Mouse (Mus musculus): ENCODE measurements around the gene Nkd1. TPM values are rescaled to one million over a fixed set of nuclear protein-coding genes. Genes with fewer than 3 reads are reported as not detected.

Gene Nkd1
- polyA plus RNA-seq, 1 experiment = 2.1 TPM

GRCm38 (mm10) chr8:88522433-88523030 is 1.4 kb downstream of the Nkd1 start:
- no peak overlapping the region for H3K9ac ChIP-seq (ENCODE audit: low read depth, poor library complexity, severe bottlenecking)
- H3K27me3 ChIP-seq (ENCODE audit: control insufficient read depth, insufficient read depth, low read length, poor library complexity, severe bottlenecking) = peaks cover 11% of the 10 kb centered on the region
- TF ChIP-seq EP300 (IDR thresholded peaks at IDR 0.05; ENCODE audit: insufficient read depth, low read depth, low read length) (no peak), CTCF (IDR thresholded peaks at IDR 0.05; ENCODE audit: low read depth, low read length) (no peak), POLR2A (IDR thresholded peaks at IDR 0.05; ENCODE audit: insufficient read depth, low read length) (no peak)
- H3K27ac ChIP-seq (ENCODE audit: insufficient read depth, low read length) = no peak overlapping the region
- H3K9me3 ChIP-seq (replicated peaks; ENCODE audit: control insufficient read depth, insufficient read depth, low read length, poor library complexity, severe bottlenecking) = no peaks in the 10 kb centered on the region
- H3K4me3 ChIP-seq (ENCODE audit: low read depth, low read length) = no peak overlapping the region
- no peaks in the 10 kb centered on the region for H3K36me3 ChIP-seq (ENCODE audit: control insufficient read depth, insufficient read depth, low read length, poor library complexity, severe bottlenecking)
- no peaks in the 10 kb centered on the region for H3K4me1 ChIP-seq (ENCODE audit: control insufficient read depth, insufficient read depth, low read length)

DNA sequence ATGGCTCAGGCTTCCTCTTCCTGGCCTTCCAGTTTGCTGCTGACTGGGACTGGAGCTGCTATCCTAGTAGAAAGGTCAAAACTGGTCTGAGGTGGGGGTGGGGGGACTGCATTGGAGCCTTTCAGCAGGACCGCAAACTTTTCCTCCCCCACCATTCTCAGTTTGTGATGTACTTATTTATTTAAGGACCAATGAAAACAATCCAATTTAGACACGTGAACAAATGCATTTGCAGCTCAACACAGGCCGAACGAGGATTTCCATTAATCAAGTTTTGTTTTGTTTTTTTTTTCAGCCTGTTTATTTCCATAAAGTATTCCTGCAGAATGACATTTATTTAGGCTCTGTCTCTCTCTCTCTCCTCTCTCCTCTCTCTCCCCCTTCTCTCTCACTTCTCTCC is 2.5 kb downstream of the Nkd1 start:
- H3K4me3 ChIP-seq (ENCODE audit: low read depth, low read length) = no peak overlapping the region
- no peak overlapping the region for H3K27ac ChIP-seq (ENCODE audit: insufficient read depth, low read length)
- H3K9ac ChIP-seq (ENCODE audit: low read depth, poor library complexity, severe bottlenecking) = no peak overlapping the region
- no peak for TF ChIP-seq CTCF (IDR thresholded peaks at IDR 0.05; ENCODE audit: low read depth, low read length)
- no peak for TF ChIP-seq POLR2A (IDR thresholded peaks at IDR 0.05; ENCODE audit: insufficient read depth, low read length)
- TF ChIP-seq EP300 (IDR thresholded peaks at IDR 0.05; ENCODE audit: insufficient read depth, low read depth, low read length) = no peak
- H3K27me3 ChIP-seq (ENCODE audit: control insufficient read depth, insufficient read depth, low read length, poor library complexity, severe bottlenecking) = peaks cover 11% of the 10 kb centered on the region
- H3K36me3 ChIP-seq (ENCODE audit: control insufficient read depth, insufficient read depth, low read length, poor library complexity, severe bottlenecking) = no peaks in the 10 kb centered on the region
- no peaks in the 10 kb centered on the region for H3K9me3 ChIP-seq (replicated peaks; ENCODE audit: control insufficient read depth, insufficient read depth, low read length, poor library complexity, severe bottlenecking)
- H3K4me1 ChIP-seq (ENCODE audit: control insufficient read depth, insufficient read depth, low read length) = no peaks in the 10 kb centered on the region

DNA sequence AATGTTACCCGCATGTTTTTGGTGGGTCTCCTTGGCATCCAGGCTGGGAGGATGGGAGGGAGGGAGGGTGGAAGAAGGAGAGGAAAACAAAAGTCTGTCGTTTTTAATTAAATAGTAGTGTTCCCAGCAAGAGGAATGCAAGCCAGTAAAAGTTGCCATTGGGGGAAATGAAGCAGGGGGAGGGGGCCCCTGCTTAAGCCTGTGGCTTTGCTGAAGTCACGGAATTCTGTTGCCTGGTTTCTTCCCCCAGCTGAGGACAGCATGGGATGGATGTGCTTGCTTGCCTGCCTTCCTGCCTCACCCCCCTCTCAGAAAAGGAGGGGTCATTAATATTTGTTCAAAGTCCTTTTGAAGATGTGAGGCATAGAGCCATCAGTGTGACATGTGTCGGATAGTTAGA is 3.0 kb downstream of the Nkd1 start:
- Histone ChIP-seq H3K4me3 (ENCODE audit: low read depth, low read length) (no peak overlapping the region), H3K9me3 (replicated peaks; ENCODE audit: control insufficient read depth, insufficient read depth, low read length, poor library complexity, severe bottlenecking) (no peaks in the 10 kb centered on the region), H3K36me3 (ENCODE audit: control insufficient read depth, insufficient read depth, low read length, poor library complexity, severe bottlenecking) (no peaks in the 10 kb centered on the region), H3K27me3 (ENCODE audit: control insufficient read depth, insufficient read depth, low read length, poor library complexity, severe bottlenecking) (peaks cover 11% of the 10 kb centered on the region), H3K9ac (ENCODE audit: low read depth, poor library complexity, severe bottlenecking) (no peak overlapping the region), H3K4me1 (ENCODE audit: control insufficient read depth, insufficient read depth, low read length) (no peaks in the 10 kb centered on the region), H3K27ac (ENCODE audit: insufficient read depth, low read length) (no peak overlapping the region)
- TF ChIP-seq POLR2A (IDR thresholded peaks at IDR 0.05; ENCODE audit: insufficient read depth, low read length) (no peak), CTCF (IDR thresholded peaks at IDR 0.05; ENCODE audit: low read depth, low read length) (no peak), EP300 (IDR thresholded peaks at IDR 0.05; ENCODE audit: insufficient read depth, low read depth, low read length) (no peak)

- Histone ChIP-seq H3K27me3 (ENCODE audit: control insufficient read depth, insufficient read depth, low read length, poor library complexity, severe bottlenecking) (peaks cover 11% of the 10 kb centered on the region), H3K9ac (ENCODE audit: low read depth, poor library complexity, severe bottlenecking) (no peak overlapping the region), H3K36me3 (ENCODE audit: control insufficient read depth, insufficient read depth, low read length, poor library complexity, severe bottlenecking) (no peaks in the 10 kb centered on the region), H3K4me3 (ENCODE audit: low read depth, low read length) (no peak overlapping the region), H3K9me3 (replicated peaks; ENCODE audit: control insufficient read depth, insufficient read depth, low read length, poor library complexity, severe bottlenecking) (no peaks in the 10 kb centered on the region), H3K27ac (ENCODE audit: insufficient read depth, low read length) (no peak overlapping the region), H3K4me1 (ENCODE audit: control insufficient read depth, insufficient read depth, low read length) (no peaks in the 10 kb centered on the region)
- no peak for TF ChIP-seq POLR2A (IDR thresholded peaks at IDR 0.05; ENCODE audit: insufficient read depth, low read length)
- no peak for TF ChIP-seq EP300 (IDR thresholded peaks at IDR 0.05; ENCODE audit: insufficient read depth, low read depth, low read length)
- no peak for TF ChIP-seq CTCF (IDR thresholded peaks at IDR 0.05; ENCODE audit: low read depth, low read length)
Observed at GRCm38 (mm10) chr8:88524851-88525250, 3.7 kb downstream of the Nkd1 start.

DNA sequence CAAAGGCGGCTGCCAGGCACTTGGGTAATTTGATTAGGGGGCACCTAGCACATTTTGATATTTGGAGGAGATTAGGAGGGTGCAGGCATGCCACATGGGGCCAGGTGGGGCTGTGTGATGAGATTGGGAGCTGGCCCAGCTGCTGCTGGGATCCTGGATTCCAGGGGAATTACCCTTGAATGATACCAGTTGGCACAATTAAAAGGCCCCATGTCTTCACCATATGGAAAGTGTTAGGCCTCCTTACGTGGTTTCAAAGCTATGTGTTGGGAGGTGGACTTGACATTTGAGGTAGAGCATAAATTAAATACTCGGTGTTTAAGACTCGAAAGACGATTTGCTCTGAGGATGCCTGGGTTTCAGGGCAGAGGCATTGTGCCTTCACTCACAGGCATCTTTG is 5.1 kb downstream of the Nkd1 start:
- Histone ChIP-seq H3K27ac (ENCODE audit: insufficient read depth, low read length) (no peak overlapping the region), H3K9me3 (replicated peaks; ENCODE audit: control insufficient read depth, insufficient read depth, low read length, poor library complexity, severe bottlenecking) (no peaks in the 10 kb centered on the region), H3K4me1 (ENCODE audit: control insufficient read depth, insufficient read depth, low read length) (no peaks in the 10 kb centered on the region), H3K36me3 (ENCODE audit: control insufficient read depth, insufficient read depth, low read length, poor library complexity, severe bottlenecking) (no peaks in the 10 kb centered on the region), H3K9ac (ENCODE audit: low read depth, poor library complexity, severe bottlenecking) (no peak overlapping the region), H3K27me3 (ENCODE audit: control insufficient read depth, insufficient read depth, low read length, poor library complexity, severe bottlenecking) (peaks cover 11% of the 10 kb centered on the region), H3K4me3 (ENCODE audit: low read depth, low read length) (no peak overlapping the region)
- no peak for TF ChIP-seq CTCF (IDR thresholded peaks at IDR 0.05; ENCODE audit: low read depth, low read length)
- no peak for TF ChIP-seq POLR2A (IDR thresholded peaks at IDR 0.05; ENCODE audit: insufficient read depth, low read length)
- TF ChIP-seq EP300 (IDR thresholded peaks at IDR 0.05; ENCODE audit: insufficient read depth, low read depth, low read length) = no peak

DNA sequence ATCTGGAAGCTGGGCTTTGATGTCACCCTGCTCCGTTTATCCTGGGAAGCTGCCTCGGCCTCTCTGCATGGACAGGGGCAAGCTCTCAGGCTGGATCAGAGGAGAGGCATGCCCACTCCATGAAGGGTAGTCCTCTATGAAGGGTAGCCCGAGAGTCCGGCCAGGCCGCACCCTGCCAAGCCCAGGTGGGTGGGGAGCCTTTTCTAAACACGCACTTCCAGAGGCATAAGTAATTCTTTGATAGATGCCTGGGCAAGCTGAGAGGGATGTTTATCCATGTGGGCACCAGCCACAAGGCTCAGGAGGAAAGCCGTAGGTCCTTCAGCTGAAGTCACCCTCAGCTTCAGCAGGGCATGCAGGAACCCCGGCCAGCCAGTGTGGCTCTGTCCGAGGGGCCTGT is 7.0 kb downstream of the Nkd1 start:
- Histone ChIP-seq H3K4me3 (ENCODE audit: low read depth, low read length) (no peak overlapping the region), H3K4me1 (ENCODE audit: control insufficient read depth, insufficient read depth, low read length) (no peaks in the 10 kb centered on the region), H3K9me3 (replicated peaks; ENCODE audit: control insufficient read depth, insufficient read depth, low read length, poor library complexity, severe bottlenecking) (no peaks in the 10 kb centered on the region), H3K27ac (ENCODE audit: insufficient read depth, low read length) (no peak overlapping the region), H3K36me3 (ENCODE audit: control insufficient read depth, insufficient read depth, low read length, poor library complexity, severe bottlenecking) (no peaks in the 10 kb centered on the region), H3K9ac (ENCODE audit: low read depth, poor library complexity, severe bottlenecking) (no peak overlapping the region), H3K27me3 (ENCODE audit: control insufficient read depth, insufficient read depth, low read length, poor library complexity, severe bottlenecking) (0 out of 2 replicates have a peak, but pooled peaks cover 2% of the 10 kb centered on the region)
- TF ChIP-seq CTCF (IDR thresholded peaks at IDR 0.05; ENCODE audit: low read depth, low read length) (no peak), POLR2A (IDR thresholded peaks at IDR 0.05; ENCODE audit: insufficient read depth, low read length) (no peak), EP300 (IDR thresholded peaks at IDR 0.05; ENCODE audit: insufficient read depth, low read depth, low read length) (no peak)
